Mouse (Mus musculus) heart, postnatal 0 days (tissue): ENCODE results near the gene Bicd2.

Experiments
- CTCF ChIP-seq: IDR thresholded peaks from 2 replicates; pipeline ENCODE4 v1.5.1; 2016; ENCODE audit warnings: antibody characterized with exemption, control low read depth, low read depth
- EP300 ChIP-seq: IDR thresholded peaks from 2 replicates; pipeline ENCODE4 v1.6.1; 2016; ENCODE audit warnings: antibody characterized with exemption, low read depth

- TF ChIP-seq CTCF (no peak), EP300 (no peak)
Measured at GRCm38 (mm10) chr13:49349335-49349734, 8.0 kb downstream of the Bicd2 start.
